Mouse (Mus musculus): ENCODE data around the gene Acap2.

GRCm38 (mm10) chr16:31234356-31234755 lies 33.3 kb upstream of the Acap2 start:
- TF ChIP-seq E2F4 (IDR thresholded peaks at IDR 0.05; ENCODE audit: insufficient read depth) = no peak
- no peak for TF ChIP-seq POLR2A (IDR thresholded peaks at IDR 0.05; ENCODE audit: insufficient read length, low read depth)
- no peak for TF ChIP-seq REST (IDR thresholded peaks at IDR 0.05; ENCODE audit: insufficient read depth, insufficient read length)
- no peak for TF ChIP-seq SRF (IDR thresholded peaks at IDR 0.05; ENCODE audit: control insufficient read depth, insufficient read length, low read depth)
- no peak for TF ChIP-seq MAX (IDR thresholded peaks at IDR 0.05; ENCODE audit: low read depth)
- TF ChIP-seq CEBPB (IDR thresholded peaks at IDR 0.05; ENCODE audit: insufficient read depth, poor library complexity, severe bottlenecking) = no peak
- no peak for TF ChIP-seq TCF12 (IDR thresholded peaks at IDR 0.05; ENCODE audit: insufficient read depth, poor library complexity, severe bottlenecking)
